Mouse (Mus musculus): Measurements from ENCODE around the gene Nup210l.

GRCm38 (mm10) chr3:90111706-90112105, 7.8 kb downstream of the Nup210l start:
- TF ChIP-seq CTCF (IDR thresholded peaks at IDR 0.05; ENCODE audit: borderline replicate concordance, insufficient read depth, low read depth, low read length) (no peak), POLR2A (IDR thresholded peaks at IDR 0.05; ENCODE audit: borderline replicate concordance, insufficient read depth, low read length) (no peak)
